Comparison of ENCODE assay signal across 8 mouse cellular contexts in genomic region chr4:123687025-123687781, GRCm38 (mm10). TPM values are rescaled to one million over a fixed set of nuclear protein-coding genes. Genes with fewer than 3 reads are reported as not detected.
DNase-seq lines count a peak whose midpoint lies in the region; ATAC-seq and TF ChIP-seq lines count a peak whose summit lies in the region.

No protein-coding gene starts in this region.

- H3K36me3 ChIP-seq in hindbrain, embryonic 16.5 days (ENCODE audit: control insufficient read depth, insufficient read depth, low read length), result peaks cover 14% of the 10 kb centered on the region
- no peaks in the 10 kb centered on the region for H3K36me3 ChIP-seq in liver, embryonic 12.5 days
- H3K36me3 ChIP-seq in midbrain, postnatal 0 days (ENCODE audit: insufficient read depth, low read length), result peaks cover 15% of the 10 kb centered on the region; the same call in 1 of the 2 replicates

- WGBS in hindbrain, embryonic 16.5 days, result under 1% methylated on average over 70 of the region's 89 CpGs
- WGBS in liver, embryonic 12.5 days (ENCODE audit: insufficient replicate concordance), result under 1% methylated on average over 36 of the region's 89 CpGs
- WGBS in midbrain, postnatal 0 days, result under 1% methylated on average over 51 of the region's 89 CpGs

- H3K4me1 ChIP-seq in hindbrain, embryonic 16.5 days (ENCODE audit: control insufficient read depth, insufficient read depth, low read depth, low read length), result peaks cover 22% of the 10 kb centered on the region
- H3K4me1 ChIP-seq in liver, embryonic 12.5 days, result peaks cover 10% of the 10 kb centered on the region; the same call in 1 of the 2 replicates
- peaks cover 5% of the 10 kb centered on the region; the same call in 1 of the 2 replicates for H3K4me1 ChIP-seq in midbrain, postnatal 0 days (ENCODE audit: insufficient read depth, low read length)

- ATAC-seq in hindbrain, embryonic 16.5 days, result peak; percentile 60
- ATAC-seq in liver, embryonic 12.5 days, result peak; percentile 61
- peak; percentile 58 for ATAC-seq in midbrain, postnatal 0 days (ENCODE audit: low FRiP score)

- H3K4me2 ChIP-seq in hindbrain, embryonic 16.5 days (ENCODE audit: low read length), result peak overlapping the region; percentile 53
- peak overlapping the region; percentile 92 for H3K4me2 ChIP-seq in liver, embryonic 12.5 days
- H3K4me2 ChIP-seq in midbrain, postnatal 0 days (ENCODE audit: low read depth, low read length, poor library complexity, severe bottlenecking), result peak overlapping the region; percentile 80

- peak overlapping the region; percentile 95 for H3K27ac ChIP-seq in hindbrain, embryonic 16.5 days (ENCODE audit: low read depth, low read length)
- no peak overlapping the region for H3K27ac ChIP-seq in liver, embryonic 12.5 days
- peak overlapping the region; percentile 97 for H3K27ac ChIP-seq in midbrain, postnatal 0 days (ENCODE audit: low read depth, low read length)

- no peaks in the 10 kb centered on the region for H3K27me3 ChIP-seq in hindbrain, embryonic 16.5 days (replicated peaks; ENCODE audit: control insufficient read depth, insufficient read depth, low read length)
- peaks cover 68% of the 10 kb centered on the region for H3K27me3 ChIP-seq in liver, embryonic 12.5 days (replicated peaks)
- no peaks in the 10 kb centered on the region for H3K27me3 ChIP-seq in midbrain, postnatal 0 days (ENCODE audit: insufficient read depth, low read length)

- H3K9me3 ChIP-seq in hindbrain, embryonic 16.5 days (ENCODE audit: control insufficient read depth, low read length), result no peaks in the 10 kb centered on the region
- H3K9me3 ChIP-seq in liver, embryonic 12.5 days (replicated peaks), result no peaks in the 10 kb centered on the region
- no peaks in the 10 kb centered on the region for H3K9me3 ChIP-seq in midbrain, postnatal 0 days (ENCODE audit: low read length)

- TF ChIP-seq CTCF in midbrain, postnatal 0 days (IDR thresholded peaks at IDR 0.05), result no peak

- H3K9ac ChIP-seq in hindbrain, embryonic 16.5 days (ENCODE audit: low read depth, low read length), result peak overlapping the region; percentile 94
- H3K9ac ChIP-seq in liver, embryonic 12.5 days, result peak overlapping the region; percentile 64
- H3K9ac ChIP-seq in midbrain, postnatal 0 days (replicated peaks; ENCODE audit: low read length, poor library complexity, severe bottlenecking), result peak overlapping the region; percentile 99

- DNase-seq in ovary, postnatal 10 days (ENCODE audit: low spot score), result peak; percentile 33
- DNase-seq in ovary, adult 18-20 months (ENCODE audit: low spot score), result no peak
- DNase-seq in cerebellum, adult 9-10 months, result peak; percentile 79
- DNase-seq in gastrocnemius, postnatal 10 days, result peak; percentile 47
- DNase-seq in midbrain, postnatal 0 days (ENCODE audit: low spot score), result peak; percentile 63
- DNase-seq in urinary bladder, postnatal 25 days (ENCODE audit: low spot score), result peak; percentile 22

- H3K4me3 ChIP-seq in hindbrain, embryonic 16.5 days (ENCODE audit: low read length), result peak overlapping the region; percentile 88
- peak overlapping the region; percentile 64 for H3K4me3 ChIP-seq in liver, embryonic 12.5 days
- peak overlapping the region; percentile 96 for H3K4me3 ChIP-seq in midbrain, postnatal 0 days (ENCODE audit: low read depth, low read length)

RNA-seq across cellular contexts. Expression of gene Macf1, which starts 3.0 kb away (rescaled TPM):
- 100 to 1,000 TPM; 108 to 144 TPM for total RNA-seq in gastrocnemius, postnatal 10 days (2021)
- 61.0 and 62.2 TPM in 2 replicates for polyA plus RNA-seq in hindbrain, embryonic 16.5 days (2015; fragmentation: Nextera tagmentation; extraction: Ambion mirVana)
- polyA plus RNA-seq in liver, embryonic 12.5 days (2016; fragmentation: Nextera tagmentation; extraction: Ambion mirVana), result 15.1 and 17.5 TPM in 2 replicates
- total RNA-seq in midbrain, postnatal 0 days (2014; rRNA removed), result 338 and 390 TPM in 2 replicates
- polyA plus RNA-seq in midbrain, postnatal 0 days (2015; fragmentation: Nextera tagmentation; extraction: Ambion mirVana), result 59.7 and 73.3 TPM in 2 replicates

RNA-seq across cellular contexts. Expression of gene Ndufs5, which starts 30.8 kb away (rescaled TPM):
- 100 to 1,000 TPM; 227 to 266 TPM for total RNA-seq in gastrocnemius, postnatal 10 days (2021)
- polyA plus RNA-seq in hindbrain, embryonic 16.5 days (2015; fragmentation: Nextera tagmentation; extraction: Ambion mirVana), result 446 and 518 TPM in 2 replicates
- 224 and 227 TPM in 2 replicates for polyA plus RNA-seq in liver, embryonic 12.5 days (2016; fragmentation: Nextera tagmentation; extraction: Ambion mirVana)
- 141 and 145 TPM in 2 replicates for total RNA-seq in midbrain, postnatal 0 days (2014; rRNA removed)
- polyA plus RNA-seq in midbrain, postnatal 0 days (2015; fragmentation: Nextera tagmentation; extraction: Ambion mirVana), result 588 and 616 TPM in 2 replicates
